Mouse (Mus musculus) midbrain, embryonic 16.5 days (tissue): ENCODE results near the gene Fam186b. TPM values are rescaled to one million over a fixed set of nuclear protein-coding genes. Genes with fewer than 3 reads are reported as not detected.

Experiments used
- polyA plus RNA-seq: library from polyadenylated mRNA; unstranded; fragments of >200 nt; fragmentation: Nextera tagmentation; extraction: Ambion mirVana; gene quantifications from 2 replicates; pipeline ENCODE4 v1.2.1, GENCODE M21; 2015

The Fam186b gene
- polyA plus RNA-seq, 1 experiment from 2014 or later: 0.53 TPM

Other genes starting within 250 kb of the Fam186b start
- 5.1 and 7.1 TPM in 2 replicates for gene Prph, start 240.7 kb downstream of the Fam186b start, polyA plus RNA-seq
- 3.2 and 4.9 TPM in 2 replicates for gene Troap, start 221.3 kb downstream of the Fam186b start, polyA plus RNA-seq
- gene C1ql4, start 208.1 kb downstream of the Fam186b start, polyA plus RNA-seq: 7.2 and 7.8 TPM in 2 replicates
- gene Dnajc22, start 202.7 kb downstream of the Fam186b start, polyA plus RNA-seq: 0.75 and 1.3 TPM in 2 replicates
- gene Spats2, start 170.0 kb downstream of the Fam186b start, polyA plus RNA-seq: 28.0 and 32.2 TPM in 2 replicates
- gene Kcnh3, start 71.0 kb downstream of the Fam186b start, polyA plus RNA-seq: 0.25 and 0.50 TPM in 2 replicates
- gene Mcrs1, start 43.9 kb downstream of the Fam186b start, polyA plus RNA-seq: 209 and 211 TPM in 2 replicates
- gene Prpf40b, start 801 bp downstream of the Fam186b start, polyA plus RNA-seq: 122 and 130 TPM in 2 replicates
- 7.9 and 8.0 TPM in 2 replicates for gene Fmnl3, start 74.6 kb upstream of the Fam186b start, polyA plus RNA-seq
- 279 and 310 TPM in 2 replicates for gene Tmbim6, start 97.0 kb upstream of the Fam186b start, polyA plus RNA-seq
- gene Nckap5l, start 161.9 kb upstream of the Fam186b start, polyA plus RNA-seq: 16.2 and 17.1 TPM in 2 replicates
- 19.0 and 21.6 TPM in 2 replicates for gene Bcdin3d, start 178.8 kb upstream of the Fam186b start, polyA plus RNA-seq
- 50.3 and 65.8 TPM in 2 replicates for gene Faim2, start 232.3 kb upstream of the Fam186b start, polyA plus RNA-seq